Mouse (Mus musculus): ENCODE results near the gene Defb19. TPM values are rescaled to one million over a fixed set of nuclear protein-coding genes. Genes with fewer than 3 reads are reported as not detected.
A peak's percentile ranks its signal among the peaks of the same experiment; 100 is the strongest.

Gene Defb19
- total RNA-seq (2017): not detected in 2 replicates

- ATAC-seq (replicated peaks in 1 of 2; ENCODE audit: insufficient read depth in 1 of 2, low FRiP score in 2 of 2, low TSS enrichment in 1 of 2, low read depth in 1 of 2, poor library complexity in 2 of 2, severe bottlenecking in 2 of 2): no peak
These were observed at the start of gene Defb19 for GRCm38 (mm10) chr2:152580107-152580506. TSS of gene Defb19 (minus strand) at chr2:152580312.

- no peak for ATAC-seq (replicated peaks in 1 of 2; ENCODE audit: insufficient read depth in 1 of 2, low FRiP score in 2 of 2, low TSS enrichment in 1 of 2, low read depth in 1 of 2, poor library complexity in 2 of 2, severe bottlenecking in 2 of 2)
These were observed 49.8 kb upstream of the Defb19 start for GRCm38 (mm10) chr2:152629904-152630303.

DNA sequence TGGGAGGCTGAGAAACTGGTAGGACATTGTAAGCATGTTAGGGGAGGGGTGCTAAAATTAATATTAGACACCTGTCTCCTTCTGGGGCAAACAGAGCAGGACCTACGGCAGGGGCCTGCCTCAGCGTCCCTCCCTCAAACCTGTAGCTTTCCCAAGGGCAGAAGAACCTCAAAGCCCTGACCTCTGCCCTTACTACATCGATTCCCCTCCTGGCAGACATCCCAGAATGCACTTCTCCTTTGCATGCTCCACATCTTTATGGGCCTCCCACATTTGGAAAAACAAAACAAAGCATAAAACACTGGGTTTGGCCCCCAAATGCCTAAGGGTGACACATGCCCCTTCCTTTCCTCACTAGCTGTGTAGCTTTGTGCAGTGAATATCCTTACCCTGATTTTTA, 49.1 kb upstream of the Defb19 start:
- no peak for ATAC-seq (replicated peaks in 1 of 2; ENCODE audit: insufficient read depth in 1 of 2, low FRiP score in 2 of 2, low TSS enrichment in 1 of 2, low read depth in 1 of 2, poor library complexity in 2 of 2, severe bottlenecking in 2 of 2)

DNA sequence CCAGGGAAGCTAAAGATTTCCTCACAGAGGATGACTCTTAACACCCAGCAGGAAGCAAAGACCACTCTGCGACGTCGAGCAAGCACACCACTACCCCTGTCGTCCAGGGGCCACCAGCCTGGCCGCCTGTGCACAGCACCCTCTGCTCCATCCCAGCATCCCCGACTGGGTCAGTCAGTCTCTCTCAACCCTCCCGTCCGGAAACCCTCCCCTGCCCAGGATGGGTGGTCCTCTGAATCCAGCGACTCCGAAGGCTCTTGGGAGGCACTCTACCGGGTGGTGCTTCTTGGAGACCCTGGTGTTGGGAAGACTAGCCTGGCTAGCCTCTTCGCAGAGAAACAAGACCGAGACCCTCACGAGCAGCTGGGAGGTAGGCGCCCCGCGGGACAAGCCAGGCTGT, 48.0 kb upstream of the Defb19 start:
- ATAC-seq (replicated peaks in 1 of 2; ENCODE audit: insufficient read depth in 1 of 2, low FRiP score in 2 of 2, low TSS enrichment in 1 of 2, low read depth in 1 of 2, poor library complexity in 2 of 2, severe bottlenecking in 2 of 2): no peak

- peak; percentile 22 to 27; a peak in 2 of 4 replicates for ATAC-seq (replicated peaks in 1 of 2; ENCODE audit: insufficient read depth in 1 of 2, low FRiP score in 2 of 2, low TSS enrichment in 1 of 2, low read depth in 1 of 2, poor library complexity in 2 of 2, severe bottlenecking in 2 of 2)
These were observed 46.9 kb upstream of the Defb19 start, which contains the start of gene Rem1 for GRCm38 (mm10) chr2:152626774-152627591. TSS of gene Rem1 (plus strand) at chr2:152626951.

GRCm38 (mm10) chr2:152625256-152625655, 45.1 kb upstream of the Defb19 start:
- ATAC-seq (replicated peaks in 1 of 2; ENCODE audit: insufficient read depth in 1 of 2, low FRiP score in 2 of 2, low TSS enrichment in 1 of 2, low read depth in 1 of 2, poor library complexity in 2 of 2, severe bottlenecking in 2 of 2): no peak

DNA sequence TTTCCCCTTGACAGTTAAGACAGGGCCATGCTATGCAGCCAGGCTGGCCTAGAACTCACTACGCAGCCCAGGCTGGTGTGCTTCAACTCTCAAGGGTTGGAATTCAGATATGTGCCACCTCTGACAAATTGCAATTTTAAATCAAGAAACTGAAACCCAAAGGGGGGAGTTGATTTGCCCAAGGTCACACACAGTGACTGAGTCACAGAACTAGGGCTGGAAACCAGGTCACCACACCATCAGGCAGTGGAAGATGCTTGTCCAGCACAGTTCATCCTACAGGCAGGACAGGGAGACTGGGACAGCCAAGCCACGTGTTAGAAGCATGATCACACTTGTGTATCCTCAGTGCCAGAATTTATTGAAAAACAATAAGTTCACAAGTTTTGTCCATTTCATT, 44.5 kb upstream of the Defb19 start:
- ATAC-seq (replicated peaks in 1 of 2; ENCODE audit: insufficient read depth in 1 of 2, low FRiP score in 2 of 2, low TSS enrichment in 1 of 2, low read depth in 1 of 2, poor library complexity in 2 of 2, severe bottlenecking in 2 of 2): no peak

- no peak for ATAC-seq (replicated peaks in 1 of 2; ENCODE audit: insufficient read depth in 1 of 2, low FRiP score in 2 of 2, low TSS enrichment in 1 of 2, low read depth in 1 of 2, poor library complexity in 2 of 2, severe bottlenecking in 2 of 2)
These were observed 42.8 kb upstream of the Defb19 start, which contains the start of gene Defb25 for GRCm38 (mm10) chr2:152622953-152623352. TSS of gene Defb25 (minus strand) at chr2:152623053.

DNA sequence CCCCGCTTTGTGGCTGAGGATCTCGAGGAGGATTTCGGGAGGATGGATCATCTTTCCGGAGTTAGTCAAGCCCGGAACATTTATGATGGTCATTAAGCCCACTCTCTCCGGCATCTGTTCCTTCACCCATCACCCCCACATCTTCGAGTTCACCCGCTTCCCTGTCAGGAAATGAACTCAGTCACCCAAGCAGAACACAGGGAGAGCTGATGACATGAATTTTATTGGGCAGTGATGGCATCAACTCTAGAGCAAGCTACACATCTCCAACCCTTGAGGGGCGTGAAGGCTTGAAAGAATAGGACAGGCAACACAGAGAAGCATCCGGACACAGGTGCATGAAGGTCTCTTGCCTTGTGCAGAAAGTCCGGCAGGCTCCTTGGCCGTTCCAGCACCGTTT, 42.0 kb upstream of the Defb19 start:
- no peak for ATAC-seq (replicated peaks in 1 of 2; ENCODE audit: insufficient read depth in 1 of 2, low FRiP score in 2 of 2, low TSS enrichment in 1 of 2, low read depth in 1 of 2, poor library complexity in 2 of 2, severe bottlenecking in 2 of 2)

DNA sequence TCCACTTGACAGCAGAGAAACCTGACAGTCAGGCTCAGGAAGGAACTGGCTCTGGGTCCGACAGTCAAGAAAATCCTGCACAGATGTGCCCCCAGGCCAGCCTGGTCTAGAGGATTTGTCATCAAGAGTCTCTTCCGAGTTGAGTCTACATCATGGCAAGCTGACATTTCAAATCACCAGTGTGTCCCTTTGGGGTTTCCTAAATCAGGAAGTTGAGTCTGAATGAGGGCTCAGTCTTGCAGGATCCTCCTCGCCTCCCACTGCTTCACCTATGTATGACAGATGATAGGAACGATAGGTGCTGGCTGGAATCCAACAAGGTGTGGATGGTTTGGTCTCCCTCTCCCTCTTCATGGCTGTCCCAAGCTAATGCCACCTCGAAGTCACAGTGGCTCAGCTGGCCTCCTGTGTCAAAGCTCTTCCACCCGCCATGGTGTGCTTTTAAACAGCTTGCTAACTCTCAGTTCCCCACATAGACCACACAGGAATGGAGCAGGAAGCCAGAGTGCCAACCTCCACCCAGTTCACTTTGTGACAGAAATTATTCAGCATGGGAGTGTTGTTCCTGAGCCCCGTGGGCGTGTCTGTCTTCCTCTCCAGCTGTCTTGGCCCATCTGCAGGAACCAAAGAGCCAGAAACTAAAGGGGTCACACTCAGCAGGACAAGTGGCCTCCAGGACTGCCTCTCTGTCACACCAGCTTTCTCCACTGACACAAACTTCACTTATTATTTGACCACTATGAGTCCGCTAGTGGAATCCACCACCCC, 40.4 kb upstream of the Defb19 start:
- ATAC-seq (replicated peaks in 1 of 2; ENCODE audit: insufficient read depth in 1 of 2, low FRiP score in 2 of 2, low TSS enrichment in 1 of 2, low read depth in 1 of 2, poor library complexity in 2 of 2, severe bottlenecking in 2 of 2): peak; percentile 83 to 86

DNA sequence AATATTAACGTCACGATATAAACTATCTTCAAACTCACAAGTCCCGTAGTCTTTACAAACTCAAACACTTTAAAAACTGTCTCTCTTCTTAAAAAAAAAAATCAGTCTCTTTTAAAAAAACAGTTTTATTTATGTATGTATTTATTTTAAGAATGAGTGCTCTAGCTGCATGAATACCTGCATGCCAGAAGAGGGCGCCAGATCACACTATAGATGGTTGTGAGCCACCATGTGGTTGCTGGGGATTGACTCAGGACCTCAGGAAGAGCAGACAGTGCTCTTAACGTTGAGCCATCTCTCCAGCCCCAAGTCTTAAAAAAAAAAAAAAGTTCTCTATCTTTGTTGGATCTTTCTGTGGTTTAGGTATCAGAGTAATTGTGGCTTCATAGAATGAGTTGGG, 37.3 kb upstream of the Defb19 start:
- no peak for ATAC-seq (replicated peaks in 1 of 2; ENCODE audit: insufficient read depth in 1 of 2, low FRiP score in 2 of 2, low TSS enrichment in 1 of 2, low read depth in 1 of 2, poor library complexity in 2 of 2, severe bottlenecking in 2 of 2)

GRCm38 (mm10) chr2:152616470-152616869, 36.4 kb upstream of the Defb19 start:
- ATAC-seq (replicated peaks in 1 of 2; ENCODE audit: insufficient read depth in 1 of 2, low FRiP score in 2 of 2, low TSS enrichment in 1 of 2, low read depth in 1 of 2, poor library complexity in 2 of 2, severe bottlenecking in 2 of 2): no peak

DNA sequence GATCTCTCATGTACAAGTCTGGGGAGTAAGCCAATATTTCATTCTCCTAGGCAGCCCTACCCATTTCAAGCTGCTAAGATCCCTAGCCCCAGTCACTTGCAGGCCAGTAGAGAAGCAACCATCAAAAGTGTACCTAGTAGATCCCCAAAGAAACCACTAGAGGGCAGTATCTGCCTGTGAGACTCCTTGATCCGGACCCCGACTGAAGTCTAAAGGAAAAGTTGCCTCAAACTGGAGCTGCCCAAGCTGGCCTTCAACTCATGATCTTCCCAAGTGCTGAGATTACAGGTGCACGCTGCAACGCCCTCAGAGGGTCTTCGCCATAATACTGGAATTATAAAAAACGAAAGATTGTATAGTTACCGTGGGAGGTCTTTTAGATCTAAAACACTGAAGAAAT, 35.5 kb upstream of the Defb19 start:
- ATAC-seq (replicated peaks in 1 of 2; ENCODE audit: insufficient read depth in 1 of 2, low FRiP score in 2 of 2, low TSS enrichment in 1 of 2, low read depth in 1 of 2, poor library complexity in 2 of 2, severe bottlenecking in 2 of 2): peak; percentile 80 to 91

DNA sequence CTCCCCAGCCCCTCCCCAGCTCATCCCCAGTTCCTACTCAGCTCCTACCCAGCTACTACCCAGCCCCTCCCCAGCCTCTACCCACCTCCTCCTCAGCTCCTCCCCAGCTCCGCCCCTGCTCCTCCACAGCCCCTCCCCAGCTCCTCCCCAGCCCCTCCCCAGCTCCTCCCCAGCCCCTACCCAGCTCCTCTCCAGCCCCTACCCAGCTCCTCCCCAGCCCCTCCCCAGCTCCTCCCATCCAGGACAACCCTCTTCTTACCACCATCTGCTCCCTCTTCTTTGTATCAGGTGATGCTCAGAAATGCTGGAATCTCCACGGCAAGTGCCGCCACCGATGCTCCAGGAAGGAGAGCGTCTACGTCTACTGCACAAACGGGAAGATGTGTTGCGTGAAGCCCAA, 32.1 kb upstream of the Defb19 start:
- ATAC-seq (replicated peaks in 1 of 2; ENCODE audit: insufficient read depth in 1 of 2, low FRiP score in 2 of 2, low TSS enrichment in 1 of 2, low read depth in 1 of 2, poor library complexity in 2 of 2, severe bottlenecking in 2 of 2): no peak

GRCm38 (mm10) chr2:152608719-152609118, 28.6 kb upstream of the Defb19 start:
- no peak for ATAC-seq (replicated peaks in 1 of 2; ENCODE audit: insufficient read depth in 1 of 2, low FRiP score in 2 of 2, low TSS enrichment in 1 of 2, low read depth in 1 of 2, poor library complexity in 2 of 2, severe bottlenecking in 2 of 2)

- ATAC-seq (replicated peaks in 1 of 2; ENCODE audit: insufficient read depth in 1 of 2, low FRiP score in 2 of 2, low TSS enrichment in 1 of 2, low read depth in 1 of 2, poor library complexity in 2 of 2, severe bottlenecking in 2 of 2): no peak
These were observed 27.6 kb upstream of the Defb19 start for GRCm38 (mm10) chr2:152607746-152608145.

DNA sequence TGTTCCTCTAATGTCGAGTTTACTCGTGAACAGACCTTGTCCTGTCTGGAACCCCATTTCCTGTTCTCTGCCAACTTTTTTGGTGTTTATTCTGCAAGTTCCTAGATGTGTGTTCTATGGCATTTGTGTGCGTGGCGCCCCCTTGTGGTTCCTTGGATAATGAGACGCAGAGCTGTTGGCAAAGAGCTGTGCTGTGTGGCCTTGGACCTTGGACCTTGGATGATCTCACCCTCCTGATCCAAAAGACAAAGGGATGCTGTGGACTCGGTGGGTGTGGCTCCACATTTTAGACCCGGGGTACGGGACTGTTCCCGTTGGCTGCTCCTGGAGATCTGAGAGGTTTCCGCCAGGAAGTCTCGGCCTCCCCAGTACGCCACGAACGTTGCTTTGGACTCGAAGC, 23.9 kb upstream of the Defb19 start, which contains the start of gene Defb36:
Defb36 (plus strand) TSS at position 271 of the 400 bp plus-strand sequence.
- ATAC-seq (replicated peaks in 1 of 2; ENCODE audit: insufficient read depth in 1 of 2, low FRiP score in 2 of 2, low TSS enrichment in 1 of 2, low read depth in 1 of 2, poor library complexity in 2 of 2, severe bottlenecking in 2 of 2): 0 out of 4 replicates have a peak, but pooled peaks of 1 of the 2 experiments have one; percentile 27

- ATAC-seq (replicated peaks in 1 of 2; ENCODE audit: insufficient read depth in 1 of 2, low FRiP score in 2 of 2, low TSS enrichment in 1 of 2, low read depth in 1 of 2, poor library complexity in 2 of 2, severe bottlenecking in 2 of 2): no peak
These were observed 21.3 kb upstream of the Defb19 start for GRCm38 (mm10) chr2:152601275-152601960.

Data from hematopoietic stem cell, adult 5-6 weeks (primary cell).